In genomic region chrX:105079615-105080092, GRCm38 (mm10) we compare ENCODE assay signal across 8 mouse cellular contexts. TPM values are rescaled to one million over a fixed set of nuclear protein-coding genes. Genes with fewer than 3 reads are reported as not detected.
DNase-seq lines count a peak whose midpoint lies in the region; ATAC-seq and TF ChIP-seq lines count a peak whose summit lies in the region.

TSS of gene Pbdc1 (plus strand) at chrX:105079756.

- peak within 1 kb of the TSS; percentile 65 for H3K4me3 ChIP-seq in embryonic facial prominence, embryonic 10.5 days
- peak within 1 kb of the TSS; percentile 50 for H3K4me3 ChIP-seq in intestine, postnatal 0 days (ENCODE audit: low read depth, low read length)
- peak within 1 kb of the TSS; percentile 60 for H3K4me3 ChIP-seq in midbrain, embryonic 10.5 days

- peak within 1 kb of the TSS; percentile 81 for H3K27ac ChIP-seq in embryonic facial prominence, embryonic 10.5 days (replicated peaks)
- no peak within 1 kb of the TSS for H3K27ac ChIP-seq in intestine, postnatal 0 days (ENCODE audit: low read depth, low read length)
- peak within 1 kb of the TSS; percentile 69 for H3K27ac ChIP-seq in midbrain, embryonic 10.5 days (replicated peaks)

- TF ChIP-seq CTCF in intestine, postnatal 0 days (IDR thresholded peaks at IDR 0.05; ENCODE audit: low read depth), result no peak

- no peaks in the 10 kb centered on the region for H3K9me3 ChIP-seq in embryonic facial prominence, embryonic 10.5 days
- no peaks in the 10 kb centered on the region for H3K9me3 ChIP-seq in intestine, postnatal 0 days (ENCODE audit: control insufficient read depth)
- no peaks in the 10 kb centered on the region for H3K9me3 ChIP-seq in midbrain, embryonic 10.5 days (replicated peaks)

- H3K9ac ChIP-seq in intestine, postnatal 0 days (ENCODE audit: low read depth, low read length), result peak within 1 kb of the TSS; percentile 43

- ATAC-seq in granulocyte monocyte progenitor cell, adult 5-6 weeks (replicated peaks; ENCODE audit: poor library complexity, severe bottlenecking), result peak; percentile 99
- ATAC-seq in intestine, postnatal 0 days, result peak; percentile 99

- peak; percentile 97 for DNase-seq in adrenal gland, postnatal 14 days
- DNase-seq in embryonic facial prominence, embryonic 10.5 days (ENCODE audit: low spot score), result peak; percentile 92
- peak; percentile 85 to 94 for DNase-seq in left cerebral cortex, postnatal 36 days (ENCODE audit: low spot score in 2 of 2)
- DNase-seq in midbrain, embryonic 10.5 days (ENCODE audit: low spot score), result peak; percentile 89
- peak; percentile 88 to 94 for DNase-seq in right cerebral cortex, postnatal 36 days (ENCODE audit: low spot score in 2 of 2)
- peak; percentile 78 to 94 for DNase-seq in urinary bladder, postnatal 4 days (ENCODE audit: low spot score in 2 of 2)

- H3K4me2 ChIP-seq in intestine, postnatal 0 days (replicated peaks; ENCODE audit: low read depth), result peak within 1 kb of the TSS; percentile 61

- peaks cover 29% of the 10 kb centered on the region for H3K36me3 ChIP-seq in embryonic facial prominence, embryonic 10.5 days (replicated peaks)
- no peaks in the 10 kb centered on the region for H3K36me3 ChIP-seq in intestine, postnatal 0 days (ENCODE audit: control insufficient read depth, insufficient read depth)
- H3K36me3 ChIP-seq in midbrain, embryonic 10.5 days, result peaks cover 30% of the 10 kb centered on the region

- H3K4me1 ChIP-seq in embryonic facial prominence, embryonic 10.5 days, result no peaks in the 10 kb centered on the region
- no peaks in the 10 kb centered on the region for H3K4me1 ChIP-seq in intestine, postnatal 0 days (replicated peaks; ENCODE audit: control insufficient read depth, insufficient read depth, low read length)
- H3K4me1 ChIP-seq in midbrain, embryonic 10.5 days, result peaks cover 3% of the 10 kb centered on the region

- intact Hi-C loops in left cerebral cortex, postnatal 36 days (cut with DNase I), result no loop called here

- 2% methylated on average over 35 of the region's 35 CpGs for WGBS in embryonic facial prominence, embryonic 10.5 days
- 3% methylated on average over 35 of the region's 35 CpGs for WGBS in intestine, postnatal 0 days
- WGBS in midbrain, embryonic 10.5 days, result 3% methylated on average over 35 of the region's 35 CpGs

- H3K27me3 ChIP-seq in embryonic facial prominence, embryonic 10.5 days (replicated peaks; ENCODE audit: low read depth, poor library complexity, severe bottlenecking), result peaks cover 8% of the 10 kb centered on the region; the same call in 1 of the 2 replicates
- H3K27me3 ChIP-seq in intestine, postnatal 0 days (replicated peaks; ENCODE audit: control insufficient read depth, insufficient read depth, low read length), result no peaks in the 10 kb centered on the region
- peaks cover 24% of the 10 kb centered on the region for H3K27me3 ChIP-seq in midbrain, embryonic 10.5 days (ENCODE audit: low read depth, poor library complexity, severe bottlenecking)

RNA-seq across cellular contexts. Expression of gene Pbdc1, which starts in this region (rescaled TPM):
- total RNA-seq in adrenal gland, postnatal 14 days (2021), result 17.5 and 17.8 TPM in 2 replicates
- 84.9 and 88.9 TPM in 2 replicates for polyA plus RNA-seq in embryonic facial prominence, embryonic 10.5 days (2016; fragmentation: Nextera tagmentation; extraction: Ambion mirVana)
- total RNA-seq in granulocyte monocyte progenitor cell, adult 5-6 weeks (2014; fragmentation: Nextera tagmentation), result 36.0 and 43.0 TPM in 2 replicates
- 50.2 and 56.6 TPM in 2 replicates for total RNA-seq in granulocyte monocyte progenitor cell, adult 5-6 weeks (2017)
- 37.4 and 38.3 TPM in 2 replicates for polyA plus RNA-seq in intestine, postnatal 0 days (2015; fragmentation: Nextera tagmentation; extraction: Ambion mirVana)
- total RNA-seq in left cerebral cortex, postnatal 36 days (2021), result 10 to 100 TPM; 18.5 to 19.0 TPM
- 77.0 and 81.7 TPM in 2 replicates for polyA plus RNA-seq in midbrain, embryonic 10.5 days (2016; fragmentation: Nextera tagmentation; extraction: Ambion mirVana)
